10 mouse cellular contexts compared by ENCODE assay signal in the genomic region with DNA sequence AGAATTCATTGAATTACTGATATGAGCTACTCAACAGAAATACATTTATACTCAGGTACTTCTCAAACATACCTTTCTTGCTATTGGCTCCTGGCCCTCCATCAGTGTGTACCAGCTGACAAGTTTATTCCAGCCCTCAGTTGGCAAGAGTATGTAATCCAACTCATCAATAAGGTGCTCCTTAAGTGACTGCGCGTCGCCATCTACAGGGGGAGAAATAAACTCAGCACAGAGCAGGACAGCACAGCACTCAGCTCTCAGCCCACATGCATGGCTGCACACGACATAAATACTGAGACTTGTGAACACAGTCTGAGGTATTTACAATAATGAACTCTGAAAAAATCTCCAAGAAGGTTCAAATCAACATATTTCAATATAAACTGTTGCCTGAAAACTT. TPM values are rescaled to one million over a fixed set of nuclear protein-coding genes. Genes with fewer than 3 reads are reported as not detected.
A peak's percentile ranks its signal among the peaks of the same experiment; 100 is the strongest.
DNase-seq lines count a peak whose midpoint lies in the region; ATAC-seq and TF ChIP-seq lines count a peak whose summit lies in the region.
"Had no signal": no experiment of that assay in that cellular context is flagged by ENCODE, and none has a peak within 500 bp of the region (broad histone marks: within the 10 kb centered on the region; RNA-seq: fewer than 3 reads in every experiment).

No protein-coding gene starts in this region.

- peaks cover 51% of the 10 kb centered on the region for H3K36me3 ChIP-seq in embryonic facial prominence, embryonic 14.5 days (ENCODE audit: control insufficient read depth, insufficient read depth, low read length)
- H3K36me3 ChIP-seq in embryonic facial prominence, embryonic 10.5 days (replicated peaks): peaks cover 68% of the 10 kb centered on the region
- peaks cover 47% of the 10 kb centered on the region; the same call in 1 of the 2 replicates for H3K36me3 ChIP-seq in forebrain, postnatal 0 days (ENCODE audit: insufficient read depth)

- WGBS in embryonic facial prominence, embryonic 14.5 days: 75% methylated on average over 4 of the region's 4 CpGs
- 77% methylated on average over 4 of the region's 4 CpGs for WGBS in embryonic facial prominence, embryonic 10.5 days
- 73% methylated on average over 4 of the region's 4 CpGs for WGBS in forebrain, postnatal 0 days

- 0 out of 2 replicates have a peak, but pooled peaks have one; percentile 30 for ATAC-seq in embryonic facial prominence, embryonic 14.5 days (ENCODE audit: low read depth)
- ATAC-seq in forebrain, postnatal 0 days: no peak

- no peaks in the 10 kb centered on the region for H3K9me3 ChIP-seq in embryonic facial prominence, embryonic 14.5 days (ENCODE audit: control insufficient read depth, low read length)
- H3K9me3 ChIP-seq in embryonic facial prominence, embryonic 10.5 days: no peaks in the 10 kb centered on the region
- no peaks in the 10 kb centered on the region for H3K9me3 ChIP-seq in forebrain, postnatal 0 days (ENCODE audit: low read length)
- H3K9me3 ChIP-seq: midbrain, embryonic 12.5 days had no signal

- no peak overlapping the region for H3K4me3 ChIP-seq in embryonic facial prominence, embryonic 14.5 days (ENCODE audit: low read depth, low read length)
- H3K4me3 ChIP-seq in embryonic facial prominence, embryonic 10.5 days: no peak overlapping the region
- no peak overlapping the region for H3K4me3 ChIP-seq in forebrain, postnatal 0 days (ENCODE audit: low read depth, low read length)
- H3K4me3 ChIP-seq: midbrain, embryonic 12.5 days had no signal

- no peaks in the 10 kb centered on the region for H3K27me3 ChIP-seq in embryonic facial prominence, embryonic 14.5 days (replicated peaks; ENCODE audit: control insufficient read depth, insufficient read depth, low read length)
- H3K27me3 ChIP-seq in embryonic facial prominence, embryonic 10.5 days (replicated peaks; ENCODE audit: low read depth, poor library complexity, severe bottlenecking): no peaks in the 10 kb centered on the region
- H3K27me3 ChIP-seq in forebrain, postnatal 0 days (ENCODE audit: insufficient read depth, low read length): no peaks in the 10 kb centered on the region
- H3K27me3 ChIP-seq: midbrain, embryonic 12.5 days had no signal

- no peaks in the 10 kb centered on the region for H3K4me1 ChIP-seq in embryonic facial prominence, embryonic 14.5 days (ENCODE audit: control insufficient read depth, insufficient read depth, low read length)
- no peaks in the 10 kb centered on the region for H3K4me1 ChIP-seq in embryonic facial prominence, embryonic 10.5 days
- no peaks in the 10 kb centered on the region for H3K4me1 ChIP-seq in forebrain, postnatal 0 days (ENCODE audit: insufficient read depth)
- H3K4me1 ChIP-seq: midbrain, embryonic 12.5 days had no signal

- TF ChIP-seq CTCF in forebrain, postnatal 0 days (IDR thresholded peaks at IDR 0.05; ENCODE audit: low read depth): peak; percentile 30; the same call in 1 of the 2 replicates

- no peak overlapping the region for H3K4me2 ChIP-seq in embryonic facial prominence, embryonic 14.5 days (ENCODE audit: low read depth, low read length)
- H3K4me2 ChIP-seq in forebrain, postnatal 0 days (ENCODE audit: low read depth): no peak overlapping the region
- H3K4me2 ChIP-seq: midbrain, embryonic 12.5 days had no signal

- no peak overlapping the region for H3K27ac ChIP-seq in embryonic facial prominence, embryonic 14.5 days (replicated peaks; ENCODE audit: low read depth, low read length)
- no peak overlapping the region for H3K27ac ChIP-seq in embryonic facial prominence, embryonic 10.5 days (replicated peaks)
- H3K27ac ChIP-seq in forebrain, postnatal 0 days (ENCODE audit: low read depth, low read length): no peak overlapping the region
- H3K27ac ChIP-seq: midbrain, embryonic 12.5 days had no signal

- no peak overlapping the region for H3K9ac ChIP-seq in embryonic facial prominence, embryonic 14.5 days (ENCODE audit: low read depth, low read length)
- no peak overlapping the region for H3K9ac ChIP-seq in forebrain, postnatal 0 days
- H3K9ac ChIP-seq: midbrain, embryonic 12.5 days had no signal

- intact Hi-C loops in left cerebral cortex, postnatal 4 days (cut with DNase I): no loop called here

- no peak for DNase-seq in embryonic facial prominence, embryonic 14.5 days (ENCODE audit: low spot score)
- DNase-seq in embryonic facial prominence, embryonic 10.5 days (ENCODE audit: low spot score): no peak
- peak; percentile 12 for DNase-seq in left cerebral cortex, postnatal 4 days
- no peak for DNase-seq in left cerebral cortex, adult 9 months (ENCODE audit: low spot score in 2 of 2)
- DNase-seq in ES-CJ7 (ENCODE audit: low read depth, low spot score): peak; percentile 38
- DNase-seq in forebrain, postnatal 0 days: peak; percentile 6
- no peak for DNase-seq in T-cell, adult 2 months (ENCODE audit: low spot score)
- no peak for DNase-seq in cerebellum, adult 11-12 months
- DNase-seq: heart, postnatal 14 days had no signal

RNA-seq across cellular contexts. Expression of gene Usp15, which starts 21.0 kb away (rescaled TPM):
- 70.0 and 74.5 TPM in 2 replicates for polyA plus RNA-seq in embryonic facial prominence, embryonic 14.5 days (2014; fragmentation: Nextera tagmentation; extraction: Ambion mirVana)
- polyA plus RNA-seq in embryonic facial prominence, embryonic 10.5 days (2016; fragmentation: Nextera tagmentation; extraction: Ambion mirVana): 79.1 and 86.5 TPM in 2 replicates
- total RNA-seq in left cerebral cortex, postnatal 4 days (2021): 100 to 1,000 TPM; 129 to 130 TPM
- total RNA-seq in forebrain, postnatal 0 days (2014; rRNA removed): 71.8 and 72.8 TPM in 2 replicates
- polyA plus RNA-seq in forebrain, postnatal 0 days (2015; fragmentation: Nextera tagmentation; extraction: Ambion mirVana): 48.9 and 54.1 TPM in 2 replicates

Comparison
In these comparisons a context has a peak if more than half of its experiments do, and no peak if none do; other contexts are left out.
1. DNase-seq: peak in left cerebral cortex, postnatal 4 days (single experiment), ES-CJ7 (single experiment) and forebrain, postnatal 0 days (single experiment); none in embryonic facial prominence, embryonic 14.5 days (single experiment), embryonic facial prominence, embryonic 10.5 days (single experiment), left cerebral cortex, adult 9 months (0 of 2), T-cell, adult 2 months (single experiment) and cerebellum, adult 11-12 months (single experiment).